Mouse (Mus musculus): ENCODE measurements at regions not wholly inside any gene's neighbourhood (a gene's known extent, or its start where the extent isn't known, plus 50 kb on each side); places are given as distances from the start of the nearest gene placed in this dataset.

GRCm38 (mm10) chr11:63679491-63679890, 242.6 kb downstream of the Hs3st3b1 start:
- no peak for TF ChIP-seq CTCF (conservative IDR thresholded peaks at IDR 0.05; ENCODE audit: low read length)
- TF ChIP-seq POU5F1 (IDR thresholded peaks at IDR 0.05; ENCODE audit: borderline replicate concordance, low read length) = no peak
- no peak for TF ChIP-seq NANOG (IDR thresholded peaks at IDR 0.05; ENCODE audit: borderline replicate concordance, low read length)

Measured in E14TG2a.4 (cell line).